Mouse (Mus musculus) liver, embryonic 11.5 days (tissue): Measurements from ENCODE around the gene Frmd5. TPM values are rescaled to one million over a fixed set of nuclear protein-coding genes. Genes with fewer than 3 reads are reported as not detected.

Experiments
- ATAC-seq: fragments of 200-750 bp; cut with Nextera tagmentation; replicated peaks from 2 replicates; pipeline ENCODE4 v1.8.0; 2017; ENCODE audit warnings: moderate number of reproducible peaks, mild to moderate bottlenecking, moderate TSS enrichment, moderate library complexity; ENCODE audit not compliant: low FRiP score
- DNase-seq: peaks from one replicate; pipeline ENCODE4 v3.0.0-alpha.2; 2017; ENCODE audit warnings: low spot score
- H3K27ac ChIP-seq: fragments of 300-500 bp; sonication (generic); 2 replicates; pipeline ENCODE4 v1.5.1; 2014; ENCODE audit warnings: mild to moderate bottlenecking, low read depth, low read length, control low read depth
- H3K27me3 ChIP-seq: fragments of 300-500 bp; sonication (generic); replicated peaks from 2 replicates; pipeline ENCODE4 v1.6.1; 2014; ENCODE audit warnings: low read length, mixed read lengths; ENCODE audit not compliant: control insufficient read depth, insufficient read depth
- H3K36me3 ChIP-seq: fragments of 300-500 bp; sonication (generic); 2 replicates; pipeline ENCODE4 v1.6.1; 2014; ENCODE audit warnings: mild to moderate bottlenecking, low read length, moderate library complexity, mixed read lengths; ENCODE audit not compliant: control insufficient read depth, insufficient read depth
- H3K4me1 ChIP-seq: fragments of 300-500 bp; sonication (generic); replicated peaks from 2 replicates; pipeline ENCODE4 v1.6.1; 2014; ENCODE audit warnings: low read length, mixed read lengths; ENCODE audit not compliant: control insufficient read depth, insufficient read depth
- H3K4me2 ChIP-seq: fragments of 300-500 bp; sonication (generic); 2 replicates; pipeline ENCODE4 v1.6.1; 2014; ENCODE audit warnings: mild to moderate bottlenecking, control low read depth, moderate library complexity
- H3K4me3 ChIP-seq: fragments of 300-500 bp; sonication (generic); 2 replicates; pipeline ENCODE4 v1.5.1; 2014; ENCODE audit warnings: low read depth, low read length, control low read depth
- H3K9ac ChIP-seq: fragments of 300-500 bp; sonication (generic); 2 replicates; pipeline ENCODE4 v1.6.1; 2014; ENCODE audit warnings: low read depth, low read length, control low read depth
- H3K9me3 ChIP-seq: fragments of 300-500 bp; sonication (generic); 2 replicates; pipeline ENCODE4 v1.6.1; 2016; ENCODE audit warnings: low read length, inconsistent platforms, mixed read lengths; ENCODE audit not compliant: control insufficient read depth
- WGBS: fragments of 180-500 bp; shearing (Covaris S2); extraction: QIAGEN DNeasy Blood & Tissue Kit; methylation state at CpG from one replicate; pipeline ENCODE4 v1.1.7; 2014; 5-methylcytosine and 5-hydroxymethylcytosine counted together
- polyA plus RNA-seq: library from polyadenylated mRNA; unstranded; fragments of >200 nt; fragmentation: Nextera tagmentation; extraction: Ambion mirVana; gene quantifications from 2 replicates; pipeline ENCODE4 v1.2.1, GENCODE M21; 2014

Gene Frmd5
- polyA plus RNA-seq, 1 experiment from 2014 or later: 0.96 TPM

- H3K9ac ChIP-seq: no peak overlapping the region
- H3K4me1 ChIP-seq: no peaks in the 10 kb centered on the region
- H3K36me3 ChIP-seq: no peaks in the 10 kb centered on the region
- no peaks in the 10 kb centered on the region for H3K27me3 ChIP-seq
- no peak overlapping the region for H3K27ac ChIP-seq
- no peak overlapping the region for H3K4me2 ChIP-seq
- DNase-seq: no peak
- ATAC-seq: no peak
- H3K4me3 ChIP-seq: no peak overlapping the region
- no peaks in the 10 kb centered on the region for H3K9me3 ChIP-seq
- 62% methylated on average over 4 of the region's 4 CpGs for WGBS
These were observed 160.4 kb downstream of the Frmd5 start for GRCm38 (mm10) chr2:121646528-121646927.

GRCm38 (mm10) chr2:121642934-121643333 is 164.0 kb downstream of the Frmd5 start:
- ATAC-seq (no peak), DNase-seq (no peak)
- WGBS: 57% methylated on average over 6 of the region's 6 CpGs
- Histone ChIP-seq H3K36me3 (no peaks in the 10 kb centered on the region), H3K27me3 (no peaks in the 10 kb centered on the region), H3K4me2 (no peak overlapping the region), H3K4me3 (no peak overlapping the region), H3K9ac (no peak overlapping the region), H3K9me3 (no peaks in the 10 kb centered on the region), H3K4me1 (no peaks in the 10 kb centered on the region), H3K27ac (no peak overlapping the region)

DNA sequence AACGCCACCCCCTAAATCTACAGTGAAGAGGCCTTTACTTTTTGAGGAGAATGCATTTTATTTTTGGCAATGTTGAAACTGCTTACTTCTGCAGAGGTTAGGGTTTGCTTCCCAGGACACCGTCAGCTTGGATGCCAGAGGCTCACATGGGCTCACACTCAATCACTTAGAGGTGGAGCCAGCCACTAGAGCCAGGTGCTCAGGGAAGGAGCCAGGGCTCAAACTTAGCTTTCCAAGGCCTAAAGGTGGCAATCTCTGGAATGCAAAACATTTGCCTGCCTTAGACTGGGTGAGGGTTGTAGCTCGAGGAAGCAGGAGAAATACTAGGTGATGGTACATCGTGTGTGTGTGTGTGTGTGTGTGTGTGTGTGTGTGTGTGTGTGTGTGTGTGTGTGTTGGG is 174.8 kb downstream of the Frmd5 start:
- H3K4me3 ChIP-seq: no peak overlapping the region
- no peak overlapping the region for H3K4me2 ChIP-seq
- H3K9ac ChIP-seq: no peak overlapping the region
- ATAC-seq (no peak), DNase-seq (no peak)
- no peaks in the 10 kb centered on the region for H3K27me3 ChIP-seq
- H3K4me1 ChIP-seq: no peaks in the 10 kb centered on the region
- H3K36me3 ChIP-seq: no peaks in the 10 kb centered on the region
- H3K27ac ChIP-seq: no peak overlapping the region
- no peaks in the 10 kb centered on the region for H3K9me3 ChIP-seq
- 61% methylated on average over 4 of the region's 4 CpGs for WGBS

DNA sequence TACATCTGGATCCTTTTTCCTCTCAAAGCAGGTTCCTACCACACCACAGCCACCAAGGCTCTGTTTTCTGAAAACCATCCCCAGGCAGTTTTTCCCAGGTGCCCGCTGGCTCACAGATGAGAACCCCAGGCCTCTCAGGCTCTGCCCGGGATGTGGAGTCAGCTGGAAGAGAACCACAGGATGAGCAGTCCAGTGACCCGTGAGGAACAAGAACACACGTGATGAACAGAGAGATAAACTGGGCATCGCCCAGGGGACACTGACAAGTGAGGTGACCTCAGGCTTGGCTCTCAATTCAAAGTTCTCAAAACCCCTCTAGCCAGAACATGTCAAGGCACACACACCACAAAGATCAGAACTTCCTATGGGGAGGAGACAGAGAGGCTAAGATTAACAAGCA is 176.6 kb downstream of the Frmd5 start:
- ATAC-seq: no peak
- no peaks in the 10 kb centered on the region for H3K36me3 ChIP-seq
- no peaks in the 10 kb centered on the region for H3K4me1 ChIP-seq
- H3K4me3 ChIP-seq: no peak overlapping the region
- H3K9ac ChIP-seq: no peak overlapping the region
- H3K27me3 ChIP-seq: no peaks in the 10 kb centered on the region
- no peak for DNase-seq
- no peak overlapping the region for H3K4me2 ChIP-seq
- no peaks in the 10 kb centered on the region for H3K9me3 ChIP-seq
- H3K27ac ChIP-seq: no peak overlapping the region
- WGBS: 67% methylated on average over 5 of the region's 5 CpGs

DNA sequence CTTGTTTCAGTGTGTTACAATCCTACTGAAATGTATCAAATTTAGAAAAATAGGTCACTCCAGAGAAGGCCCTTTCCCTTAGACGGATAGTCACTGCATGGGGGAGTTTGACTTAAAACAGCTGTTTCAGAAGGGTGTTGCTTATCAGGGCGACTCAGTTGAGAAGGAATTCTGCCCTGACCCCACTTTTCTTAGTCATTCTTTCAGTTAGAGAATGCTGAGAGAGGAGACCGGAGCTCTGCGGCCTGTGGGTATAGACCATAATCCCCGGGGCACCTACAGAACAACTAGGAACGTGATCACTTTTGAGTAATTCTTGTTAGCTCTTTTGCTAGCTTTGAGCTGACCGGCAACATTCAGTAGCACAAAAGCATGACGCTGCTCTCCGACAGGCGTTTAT is 178.6 kb downstream of the Frmd5 start:
- Histone ChIP-seq H3K27me3 (no peaks in the 10 kb centered on the region), H3K4me1 (no peaks in the 10 kb centered on the region), H3K4me3 (no peak overlapping the region), H3K36me3 (no peaks in the 10 kb centered on the region), H3K9ac (no peak overlapping the region), H3K9me3 (no peaks in the 10 kb centered on the region), H3K4me2 (no peak overlapping the region), H3K27ac (no peak overlapping the region)
- DNase-seq: no peak
- no peak for ATAC-seq
- 70% methylated on average over 10 of the region's 10 CpGs for WGBS

- H3K4me1 ChIP-seq: no peaks in the 10 kb centered on the region
- ATAC-seq (no peak), DNase-seq (no peak)
- H3K4me2 ChIP-seq: no peak overlapping the region
- no peak overlapping the region for H3K9ac ChIP-seq
- no peaks in the 10 kb centered on the region for H3K9me3 ChIP-seq
- H3K27ac ChIP-seq: no peak overlapping the region
- WGBS: 90% methylated on average over 3 of the region's 3 CpGs
- no peaks in the 10 kb centered on the region for H3K36me3 ChIP-seq
- H3K4me3 ChIP-seq: no peak overlapping the region
- H3K27me3 ChIP-seq: no peaks in the 10 kb centered on the region
These were observed 181.0 kb downstream of the Frmd5 start for GRCm38 (mm10) chr2:121625901-121626300.

GRCm38 (mm10) chr2:121621262-121622163 is 185.4 kb downstream of the Frmd5 start:
- 70% methylated on average over 13 of the region's 13 CpGs for WGBS
- Histone ChIP-seq H3K36me3 (no peaks in the 10 kb centered on the region), H3K4me2 (no peak overlapping the region), H3K9ac (no peak overlapping the region), H3K4me3 (no peak overlapping the region), H3K4me1 (no peaks in the 10 kb centered on the region), H3K9me3 (no peaks in the 10 kb centered on the region), H3K27ac (no peak overlapping the region), H3K27me3 (no peaks in the 10 kb centered on the region)
- ATAC-seq: no peak
- no peak for DNase-seq

DNA sequence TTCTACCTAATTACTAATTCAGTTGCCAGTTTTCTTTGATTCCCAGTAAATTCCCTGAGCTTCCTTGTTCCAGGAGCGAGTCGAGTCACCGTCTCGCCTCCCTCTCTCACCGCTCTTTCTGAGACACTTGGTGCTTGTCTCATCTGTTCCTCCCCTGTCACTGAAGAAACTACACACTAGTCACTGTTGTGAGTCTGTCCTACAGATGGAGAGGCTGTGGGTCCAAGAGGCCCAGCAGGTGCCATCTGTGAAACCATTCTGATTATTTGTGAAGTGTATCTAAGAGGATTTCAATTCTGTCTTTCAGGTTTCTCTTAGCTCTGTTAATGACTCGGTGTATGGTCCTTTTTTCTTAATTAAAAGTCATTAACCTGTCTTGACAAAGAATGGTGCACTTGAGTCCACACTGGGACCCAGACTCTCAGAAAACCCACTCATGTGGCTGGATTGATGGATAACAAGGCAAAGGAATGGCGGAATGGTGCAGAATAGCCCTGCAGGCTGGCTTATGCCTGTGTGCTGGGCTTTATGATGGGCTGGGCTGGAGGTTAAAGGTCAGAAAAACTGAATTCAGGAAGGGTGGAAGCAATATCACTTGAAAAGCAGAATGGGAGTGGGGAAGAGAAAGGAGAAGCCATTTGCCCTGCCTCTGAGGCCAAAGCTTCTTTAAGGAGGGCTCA is 186.2 kb downstream of the Frmd5 start:
- Histone ChIP-seq H3K9ac (no peak overlapping the region), H3K36me3 (no peaks in the 10 kb centered on the region), H3K4me3 (no peak overlapping the region), H3K4me2 (no peak overlapping the region), H3K27me3 (no peaks in the 10 kb centered on the region), H3K9me3 (no peaks in the 10 kb centered on the region), H3K27ac (no peak overlapping the region), H3K4me1 (no peaks in the 10 kb centered on the region)
- ATAC-seq: no peak
- no peak for DNase-seq
- WGBS: 87% methylated on average over 7 of the region's 7 CpGs

GRCm38 (mm10) chr2:121615199-121615559 is 191.7 kb downstream of the Frmd5 start:
- Histone ChIP-seq H3K4me3 (no peak overlapping the region), H3K27ac (no peak overlapping the region), H3K9me3 (no peaks in the 10 kb centered on the region), H3K4me2 (no peak overlapping the region), H3K36me3 (no peaks in the 10 kb centered on the region), H3K27me3 (no peaks in the 10 kb centered on the region), H3K4me1 (no peaks in the 10 kb centered on the region), H3K9ac (no peak overlapping the region)
- 68% methylated on average over 7 of the region's 7 CpGs for WGBS
- ATAC-seq: no peak
- no peak for DNase-seq
